Mouse (Mus musculus): ENCODE measurements at regions not wholly inside any gene's neighbourhood (a gene's known extent, or its start where the extent isn't known, plus 50 kb on each side); places are given as distances from the start of the nearest gene placed in this dataset.

DNA sequence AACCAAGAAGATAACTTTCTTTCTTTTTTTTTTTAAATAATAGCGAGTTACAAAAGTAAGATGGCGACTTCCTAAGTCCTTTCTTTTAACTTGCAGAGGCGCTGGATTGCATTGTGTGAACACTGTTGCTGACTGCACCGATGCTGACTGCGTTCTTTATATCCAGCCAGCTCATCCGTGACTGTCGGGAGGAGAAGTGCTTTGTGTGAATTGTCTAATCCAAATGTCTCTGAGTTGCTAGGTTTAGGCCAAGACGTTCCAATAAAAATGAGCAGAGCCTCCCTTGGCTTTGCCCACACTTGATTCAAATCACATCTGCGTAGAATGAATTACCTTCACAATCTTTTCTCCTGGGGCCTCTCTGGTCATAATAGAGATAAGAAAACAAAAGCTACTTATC lies 156.0 kb upstream of the Slc24a2 start:
- no peak for DNase-seq

DNA sequence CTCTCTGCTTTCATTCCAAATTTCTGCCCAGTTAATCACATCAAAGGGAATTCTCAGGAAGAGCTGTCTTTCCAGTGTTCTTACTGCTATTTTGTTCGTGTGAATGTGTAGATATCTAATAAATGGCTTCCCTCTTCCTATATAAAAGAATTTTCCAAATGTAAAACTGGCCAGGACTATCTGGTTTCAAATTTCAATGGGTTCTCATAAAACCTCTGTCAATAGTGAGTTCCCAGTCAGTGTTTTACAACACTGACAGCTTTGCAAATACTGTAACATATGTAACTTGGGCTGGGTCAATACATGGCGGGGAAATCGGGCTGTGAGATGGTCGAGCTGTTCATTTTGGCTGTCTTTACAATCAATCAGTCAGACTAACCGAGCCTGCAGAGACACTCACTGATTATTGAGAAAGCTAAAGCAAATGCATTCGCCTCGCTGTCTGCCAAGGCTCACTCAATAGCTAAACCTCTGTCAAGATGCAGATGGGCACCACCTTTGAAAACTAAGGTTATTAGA lies 155.0 kb upstream of the Slc24a2 start:
- no peak for DNase-seq

DNA sequence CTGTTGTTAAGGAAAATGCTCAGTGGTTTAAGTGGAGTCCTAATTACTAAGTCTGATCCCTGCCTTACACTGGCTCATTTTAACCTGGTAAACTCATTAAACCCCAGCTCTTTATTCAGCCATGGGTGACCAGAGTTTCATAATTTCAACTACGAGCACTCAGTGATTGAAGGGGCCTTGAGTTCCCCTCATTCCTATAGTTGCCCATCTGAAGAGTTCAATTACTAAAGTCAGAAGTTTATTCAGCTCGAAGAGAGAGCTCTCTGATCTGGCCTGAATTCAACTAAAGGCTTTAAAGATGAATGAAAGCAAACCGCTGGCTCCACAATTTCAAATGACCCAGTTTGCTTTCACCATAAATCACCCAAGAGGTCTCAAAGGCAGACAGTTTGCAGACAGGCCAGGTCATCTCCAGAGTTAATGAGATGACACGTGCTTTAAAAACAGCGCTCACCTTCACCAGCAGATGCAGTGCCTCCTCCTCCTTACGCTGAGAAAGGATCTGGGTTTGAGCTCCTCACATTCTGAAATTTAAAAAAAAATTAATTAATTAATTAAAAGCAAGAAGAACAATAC lies 154.3 kb upstream of the Slc24a2 start:
- no peak for DNase-seq

DNA sequence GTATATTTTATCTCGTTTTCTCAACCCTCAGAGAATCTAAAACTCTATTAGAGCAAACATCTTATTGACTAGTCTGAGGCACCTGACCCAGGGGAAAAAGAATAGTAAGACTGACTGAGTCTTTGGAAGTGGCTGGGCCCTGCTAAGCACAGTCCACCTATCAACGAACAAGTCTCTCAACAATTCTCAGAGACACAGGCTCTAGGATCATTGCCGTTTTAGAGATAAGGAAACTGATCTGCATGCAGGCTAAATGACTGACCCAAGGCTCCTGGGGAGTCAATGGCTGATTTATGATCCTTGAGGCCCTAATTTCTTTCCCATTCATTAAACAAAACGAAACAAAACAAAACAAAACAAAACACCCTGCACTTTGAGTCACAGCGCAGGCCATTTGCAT lies 150.4 kb upstream of the Slc24a2 start:
- no peak for DNase-seq

DNA sequence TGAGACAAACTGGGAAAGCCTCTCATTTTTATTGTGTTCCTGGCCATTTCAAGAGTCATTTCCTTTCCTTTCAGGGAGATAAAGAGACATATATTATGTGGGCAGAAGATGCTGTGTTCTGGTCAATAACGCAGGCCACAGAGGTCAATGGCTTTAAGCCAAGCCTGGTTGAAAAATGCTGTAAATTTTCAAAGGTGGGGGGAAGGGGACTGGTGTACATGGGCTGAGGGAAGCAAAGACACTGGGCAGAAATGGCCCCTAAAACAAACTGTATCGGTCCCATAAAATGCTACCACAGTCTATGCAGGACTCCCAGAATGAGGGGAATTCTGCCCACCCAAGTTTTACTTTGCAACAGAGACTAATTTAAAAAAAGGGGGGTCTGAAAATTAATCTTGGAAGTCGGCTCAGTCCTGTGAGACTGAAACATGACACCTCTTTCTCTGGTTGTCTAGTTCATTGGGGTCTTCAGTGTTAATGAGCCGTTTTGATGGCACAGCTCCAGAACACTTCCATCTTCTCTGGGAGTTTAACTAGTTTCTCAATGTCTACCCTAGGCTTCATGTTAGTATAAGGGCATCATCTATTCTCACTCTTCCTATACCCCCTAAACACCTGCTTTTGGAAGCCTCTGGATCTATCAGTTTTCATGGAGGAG lies 149.4 kb upstream of the Slc24a2 start:
- DNase-seq: no peak

DNA sequence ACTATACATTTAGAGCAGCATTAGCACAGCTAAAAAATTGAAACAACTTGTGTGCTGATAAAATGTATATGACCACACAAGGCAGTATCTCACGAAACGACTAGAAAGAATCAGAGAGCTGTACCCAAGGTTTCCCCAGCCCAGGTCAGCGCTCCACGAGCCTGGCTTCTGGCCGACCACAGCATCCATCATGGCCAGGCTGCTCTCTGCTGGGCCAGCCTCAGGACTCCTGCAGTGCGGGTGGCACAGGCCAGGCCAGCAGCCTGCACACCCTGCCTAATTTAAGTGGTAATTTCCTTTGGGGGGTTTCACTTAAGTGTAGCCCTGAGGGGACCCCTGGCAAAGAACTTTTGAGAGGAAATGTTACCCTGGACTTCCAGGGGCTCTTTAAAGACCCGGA lies 141.7 kb upstream of the Slc24a2 start:
- DNase-seq: peak; percentile 58 to 68

DNA sequence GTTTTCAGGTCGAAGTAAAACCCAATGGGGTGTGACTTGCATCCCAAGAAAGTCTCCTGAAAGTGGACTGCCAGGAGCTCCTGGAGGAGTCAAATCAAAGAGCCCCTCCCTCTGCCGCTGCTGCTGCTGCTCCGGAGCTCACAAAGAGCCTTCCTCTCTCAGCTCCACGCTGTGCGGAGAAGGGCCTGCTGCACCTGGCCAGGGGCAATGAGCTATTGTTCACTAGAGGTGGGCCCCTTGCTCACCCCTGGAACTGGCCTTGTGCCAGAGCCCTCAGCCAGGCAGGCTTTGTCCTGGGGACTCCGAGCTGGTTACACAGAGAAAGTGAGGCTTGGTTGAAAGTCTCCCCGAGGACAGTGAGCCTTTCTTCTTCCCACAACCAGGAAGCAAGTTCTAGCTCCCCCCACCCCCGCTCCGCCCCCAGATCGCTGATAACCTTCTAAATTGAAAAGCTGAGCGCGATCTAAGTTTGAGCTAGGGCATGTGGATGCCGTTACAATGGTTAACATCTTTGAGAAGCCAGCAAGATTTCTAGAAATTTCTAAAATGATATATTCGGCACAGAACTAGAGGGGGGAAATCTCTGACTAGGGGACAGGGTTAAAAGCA lies 139.5 kb upstream of the Slc24a2 start:
- peak in 1 of 2 experiments; percentile 18 for DNase-seq

DNA sequence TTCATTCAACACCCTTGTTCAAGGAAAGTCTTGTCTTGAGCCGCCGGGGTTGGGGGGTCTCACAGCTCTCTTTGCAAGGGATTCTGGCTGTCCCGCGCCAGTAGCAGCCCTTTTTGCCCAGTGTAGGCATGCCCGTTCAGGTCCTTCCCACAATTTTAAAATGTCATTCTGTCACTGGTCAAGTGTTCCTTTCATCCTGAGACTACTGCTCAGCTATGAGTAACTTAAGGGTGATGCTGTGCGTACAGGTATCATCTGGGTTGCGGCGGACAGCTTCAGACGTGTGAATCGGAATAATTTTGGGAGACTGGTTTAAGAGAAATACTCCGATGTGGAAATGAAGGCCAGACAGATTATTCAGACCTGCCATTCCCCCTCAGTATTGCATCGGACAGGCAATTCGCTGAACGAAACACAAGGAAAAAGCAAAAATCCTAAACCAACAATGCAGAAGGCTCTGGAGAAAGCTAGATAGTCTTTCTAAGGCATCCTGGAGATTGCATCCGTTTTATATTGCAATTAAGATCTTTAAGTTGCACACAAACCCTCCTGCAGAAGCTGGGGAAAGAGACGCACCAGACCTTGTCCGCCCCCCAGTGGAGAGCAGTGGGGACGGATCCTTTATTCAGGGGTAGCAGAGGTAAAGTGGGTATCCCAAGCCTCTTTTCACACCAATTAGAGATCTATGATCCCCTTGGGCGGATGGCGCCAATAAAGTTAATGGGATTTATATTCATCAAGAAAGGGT lies 138.3 kb upstream of the Slc24a2 start:
- peak; percentile 65 to 68 for DNase-seq

DNA sequence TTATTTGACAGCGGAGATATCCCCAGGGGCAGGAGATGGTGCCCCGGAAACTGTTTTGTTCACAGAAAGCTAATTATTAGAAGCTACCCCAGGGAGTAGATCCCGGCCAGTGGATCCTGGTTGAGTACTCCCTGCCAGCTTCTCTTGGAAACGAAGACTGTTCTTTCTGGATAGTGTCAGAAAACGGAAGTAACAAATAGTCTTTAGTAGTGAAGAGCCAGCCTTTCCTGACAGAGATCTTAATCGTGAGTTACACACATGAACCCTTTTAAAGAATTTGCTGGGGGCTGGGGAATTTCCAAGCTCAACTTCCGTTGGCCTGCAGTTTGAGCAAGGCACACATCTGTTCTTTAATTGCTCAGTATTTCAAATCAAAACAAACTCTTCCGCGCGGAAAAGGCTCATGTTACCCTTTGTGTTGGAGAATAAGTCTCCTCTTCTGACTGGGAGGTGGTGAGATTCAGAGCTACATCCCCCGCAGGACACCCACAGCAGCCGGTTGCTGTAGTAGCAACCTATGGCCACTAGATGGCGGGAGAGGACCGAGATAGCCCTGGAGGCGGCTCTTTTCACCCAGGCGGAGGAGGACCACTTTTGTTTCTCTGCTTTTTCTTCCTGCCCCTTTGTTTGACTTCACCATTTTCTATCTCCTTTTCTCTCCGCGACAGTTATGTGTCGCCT lies 137.6 kb upstream of the Slc24a2 start:
- peak; percentile 79 to 84 for DNase-seq

DNA sequence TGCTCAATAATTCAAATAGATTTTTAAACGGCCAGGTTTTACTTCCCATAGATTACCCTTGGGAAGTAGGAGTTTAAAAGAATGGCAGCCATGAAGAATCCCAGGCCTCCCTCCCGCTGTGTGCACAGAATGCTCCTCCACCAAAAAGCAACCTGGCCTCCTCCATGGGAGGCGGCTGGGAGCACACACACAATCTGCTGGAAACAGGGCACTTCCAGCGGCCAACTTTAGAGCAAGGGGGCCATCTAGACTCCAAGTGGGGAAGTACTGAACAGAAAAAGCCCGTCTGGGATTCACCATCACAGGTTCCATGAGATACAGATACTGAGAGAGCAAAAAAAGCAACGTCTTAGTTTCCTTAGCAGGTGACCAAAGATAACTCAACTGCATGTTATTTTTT lies 131.9 kb upstream of the Slc24a2 start:
- peak; percentile 43 to 44 for DNase-seq

DNA sequence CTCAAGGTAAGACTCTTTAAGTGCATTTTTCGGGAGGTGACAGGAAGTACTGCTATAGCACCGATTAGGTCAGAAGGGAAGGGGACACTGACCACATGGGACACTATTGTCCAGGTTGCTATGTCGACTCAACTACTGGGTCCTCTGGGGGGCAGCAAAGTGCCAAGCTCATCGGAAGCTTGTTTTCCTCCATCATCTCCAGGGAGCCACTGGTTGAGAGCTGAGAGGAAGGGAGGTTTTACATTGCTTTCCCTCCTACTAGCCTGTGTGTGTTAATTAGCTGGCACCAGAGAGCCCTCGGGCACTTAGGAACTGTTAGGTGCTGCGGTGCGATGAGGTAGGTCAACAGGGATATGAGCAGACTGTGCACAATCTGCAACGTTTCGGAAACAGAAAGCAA lies 129.2 kb upstream of the Slc24a2 start:
- DNase-seq: peak; percentile 59 to 64

DNA sequence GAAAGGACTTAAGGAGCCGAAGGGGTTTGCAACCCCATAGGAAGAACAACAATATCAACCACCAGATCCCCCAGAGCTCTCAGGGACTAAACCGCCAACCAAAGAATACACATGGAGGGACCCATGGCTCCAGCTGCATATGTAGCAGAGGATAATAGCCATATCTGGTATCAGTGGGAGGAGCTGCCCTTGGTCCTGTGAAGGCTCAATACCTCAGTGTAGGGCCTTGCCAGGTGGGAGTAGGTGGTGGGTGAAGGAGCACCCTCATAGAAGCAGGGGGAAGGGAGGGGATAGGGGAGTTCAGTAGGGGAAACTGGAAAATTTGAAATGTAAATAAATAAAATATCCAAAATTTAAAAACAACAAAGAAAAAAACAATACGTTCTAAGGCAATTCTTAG lies 128.7 kb upstream of the Slc24a2 start:
- no peak for DNase-seq

DNA sequence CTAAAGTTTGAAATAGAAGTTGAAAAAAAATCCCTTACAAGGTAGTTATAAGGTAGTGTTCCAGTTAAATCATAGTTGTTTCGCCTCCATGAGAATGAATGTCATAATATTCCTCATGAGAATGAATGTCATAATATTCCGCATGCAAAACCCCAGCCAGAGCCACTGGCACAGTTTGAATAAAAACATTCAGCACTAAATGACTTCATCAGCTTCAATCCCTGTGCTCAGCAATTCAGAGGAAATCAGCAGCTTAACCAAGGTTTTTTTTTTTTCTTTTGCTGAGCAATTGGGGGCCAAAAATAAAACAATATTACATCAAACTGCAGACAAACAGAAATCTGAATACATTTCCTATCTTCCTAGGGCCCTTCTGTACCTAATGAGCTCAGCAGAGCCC lies 102.7 kb upstream of the Slc24a2 start:
- no peak for DNase-seq

DNA sequence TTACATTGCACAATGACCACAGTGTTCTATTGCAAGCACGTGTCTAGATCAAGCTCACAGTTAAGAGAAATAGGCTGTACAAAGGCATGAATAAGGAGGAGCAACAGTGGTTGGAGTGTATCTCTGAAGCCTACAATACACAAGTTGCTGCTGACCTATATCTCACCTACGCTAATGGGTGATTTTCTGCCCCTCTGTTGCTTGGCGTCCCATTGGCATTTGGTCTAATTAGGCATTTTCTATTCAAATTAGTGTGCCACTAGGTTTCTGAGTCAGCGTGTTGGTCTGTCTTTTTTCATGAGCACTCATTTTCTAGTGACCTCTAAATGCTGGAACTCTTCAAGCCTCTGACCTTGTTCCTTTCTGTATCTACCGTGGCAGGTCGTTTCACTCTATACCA lies 98.9 kb upstream of the Slc24a2 start:
- DNase-seq: no peak

DNA sequence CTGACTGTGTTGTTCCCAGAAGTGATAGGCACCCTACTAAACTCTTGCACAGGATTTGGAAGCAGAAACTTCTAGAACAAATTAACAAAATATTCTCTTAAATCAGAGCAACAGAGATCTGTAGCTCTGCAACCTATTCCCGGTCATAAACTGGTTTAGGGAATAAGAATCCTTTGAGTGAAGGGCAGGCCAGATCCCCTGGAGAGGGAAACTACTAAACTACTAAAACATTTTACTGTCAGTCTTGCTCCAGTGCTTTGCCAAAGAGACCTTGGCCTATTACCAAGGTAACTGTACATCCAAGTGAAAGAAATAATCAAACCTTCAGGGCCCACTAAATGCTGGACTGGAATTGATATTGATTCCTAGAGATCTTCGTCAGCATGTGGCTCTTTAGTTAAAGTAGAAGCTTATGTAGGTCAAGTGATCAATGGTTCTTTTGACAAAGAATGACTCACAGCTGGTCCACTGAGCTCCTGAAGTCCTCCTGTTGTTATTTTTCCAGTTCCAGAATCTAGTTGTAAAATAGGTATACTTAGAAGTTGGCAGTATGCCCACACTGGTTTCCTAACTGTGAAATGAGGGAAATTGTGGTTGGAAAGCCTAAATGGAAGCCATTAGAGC lies 91.6 kb upstream of the Slc24a2 start:
- no peak for DNase-seq

DNA sequence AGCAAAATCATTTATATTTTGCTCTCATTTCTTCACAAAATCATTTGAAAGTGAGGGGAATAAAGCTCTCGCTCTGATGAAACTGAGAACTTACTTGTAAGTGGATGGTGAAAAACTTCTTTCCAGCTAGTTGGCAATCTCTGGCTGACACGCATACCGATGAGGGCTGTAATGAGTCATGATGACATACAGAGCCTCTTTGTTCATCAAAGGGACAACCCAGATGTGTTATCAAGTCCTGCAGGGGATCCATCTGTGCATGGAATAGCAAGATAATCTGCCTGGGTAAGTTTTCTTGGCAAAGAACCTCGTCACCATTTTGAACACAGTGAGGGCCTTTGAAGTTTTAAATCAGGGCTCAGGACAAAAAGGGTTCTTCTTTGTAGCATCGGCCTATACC lies 67.9 kb upstream of the Slc24a2 start:
- DNase-seq: no peak

DNA sequence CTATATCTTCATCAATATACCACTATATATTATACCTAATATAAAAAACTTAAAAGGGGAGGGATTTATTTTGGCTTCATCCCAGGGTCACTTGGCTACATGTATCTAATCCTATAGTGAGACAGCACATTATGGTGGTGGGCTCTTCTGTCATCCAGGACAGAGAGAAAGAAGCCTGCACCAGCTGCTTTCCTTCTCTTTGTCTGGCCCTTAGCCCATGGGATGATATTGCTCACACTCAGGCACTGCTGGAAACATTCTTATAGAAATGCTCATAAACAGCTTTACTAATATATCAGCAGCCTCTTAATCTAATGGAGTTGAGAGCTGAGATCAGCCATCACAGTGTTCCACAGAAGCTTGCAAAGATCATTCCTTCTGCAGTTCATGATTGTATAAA lies 64.3 kb upstream of the Slc24a2 start:
- DNase-seq: no peak
